Mouse (Mus musculus): ENCODE measurements around the gene 9530077C05Rik. TPM values are rescaled to one million over a fixed set of nuclear protein-coding genes. Genes with fewer than 3 reads are reported as not detected.

Gene 9530077C05Rik
- polyA plus RNA-seq, 2 experiments: 1.1 to 1.5 TPM

DNA sequence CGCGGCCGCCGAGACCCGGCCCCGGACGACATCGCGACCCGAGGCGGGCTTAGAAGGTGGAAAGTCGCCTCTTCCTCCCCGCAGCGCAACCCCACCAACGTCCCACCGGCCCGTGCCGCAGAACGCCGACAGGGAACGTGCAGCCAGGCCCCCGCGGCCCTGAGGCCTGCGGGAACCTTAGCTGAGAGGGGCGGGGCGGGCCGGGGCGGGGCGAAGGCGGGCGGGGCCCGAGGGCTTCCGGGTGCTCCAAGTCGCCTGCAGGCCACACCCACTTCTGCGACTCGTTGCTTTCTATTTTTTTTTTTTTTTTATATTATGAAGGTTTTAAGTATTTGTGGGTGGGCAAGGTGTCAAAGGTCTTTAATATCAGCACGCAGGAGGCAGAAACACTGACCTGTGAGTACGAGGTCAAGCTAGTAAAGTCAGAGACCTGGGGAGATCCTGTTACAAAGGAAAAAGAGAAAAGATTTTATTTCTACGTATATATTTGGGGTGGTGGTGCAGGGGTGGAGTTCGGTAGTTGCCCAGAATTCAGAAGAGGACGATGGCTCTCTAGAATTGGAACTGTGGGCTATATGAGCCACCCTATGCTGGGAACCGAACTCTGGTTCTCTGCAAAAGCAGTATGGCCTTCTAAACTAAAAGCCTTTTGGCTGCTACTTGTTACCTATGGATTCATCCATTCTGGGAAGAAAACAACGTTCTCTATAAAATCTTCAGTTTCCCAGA, 57.0 kb downstream of the 9530077C05Rik start:
- peak overlapping the region; percentile 72 to 80 for H3K4me3 ChIP-seq (ENCODE audit: insufficient read depth in 1 of 2, low read depth in 2 of 2, low read length in 2 of 2)
- 2% methylated on average over 43 of the region's 43 CpGs for WGBS (ENCODE audit: insufficient replicate concordance)
- no peaks in the 10 kb centered on the region for H3K9me3 ChIP-seq (ENCODE audit: control insufficient read depth, low read length)
- peak overlapping the region; percentile 21; the same call in 1 of the 2 replicates for H3K27ac ChIP-seq
- H3K9ac ChIP-seq (replicated peaks): peak overlapping the region; percentile 89
- DNase-seq (ENCODE audit: low read depth in 3 of 3, low spot score in 3 of 3) (peak; percentile 69 to 75 (median 75)), ATAC-seq (ENCODE audit: insufficient read depth) (peak; percentile 88)
- H3K4me1 ChIP-seq (replicated peaks; ENCODE audit: control insufficient read depth in 2 of 2, insufficient read depth in 2 of 2, low read length in 1 of 2): peaks cover 0 to 5% of the 10 kb centered on the region in 2 experiments; a peak in 1 of 4 replicates
- H3K27me3 ChIP-seq (ENCODE audit: control insufficient read depth, insufficient read depth, low read length): no peaks in the 10 kb centered on the region
- TF ChIP-seq EP300 (IDR thresholded peaks at IDR 0.05; ENCODE audit: low read depth) (no peak), CTCF (IDR thresholded peaks at IDR 0.05; ENCODE audit: low read depth) (no peak)
- peaks cover 5% of the 10 kb centered on the region; the same call in 1 of the 2 replicates for H3K36me3 ChIP-seq (replicated peaks; ENCODE audit: control insufficient read depth, insufficient read depth, low read depth)
- H3K4me2 ChIP-seq (ENCODE audit: low read depth): peak overlapping the region; percentile 98

DNA sequence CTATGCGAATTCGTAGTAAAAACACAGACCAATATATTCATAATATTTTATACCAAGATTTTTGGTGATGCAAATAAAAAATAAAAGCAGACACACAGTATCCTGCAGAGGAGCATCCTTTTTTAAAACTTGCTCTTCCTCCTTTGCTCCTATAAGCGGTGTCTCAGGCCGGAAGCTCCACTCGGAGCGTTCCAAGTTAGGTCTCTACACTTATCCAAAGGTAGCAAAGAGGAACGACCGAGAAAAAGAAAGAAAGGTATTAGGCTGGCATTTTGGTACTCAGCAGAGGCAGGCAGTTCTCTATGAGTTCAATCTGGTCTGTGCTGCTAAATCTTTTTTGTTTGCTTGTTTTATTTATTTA, 57.6 kb downstream of the 9530077C05Rik start:
- TF ChIP-seq EP300 (IDR thresholded peaks at IDR 0.05; ENCODE audit: low read depth) (no peak), CTCF (IDR thresholded peaks at IDR 0.05; ENCODE audit: low read depth) (no peak)
- ATAC-seq (ENCODE audit: insufficient read depth) (no peak), DNase-seq (ENCODE audit: low read depth in 3 of 3, low spot score in 3 of 3) (no peak)
- Histone ChIP-seq H3K4me3 (ENCODE audit: insufficient read depth in 1 of 2, low read depth in 2 of 2, low read length in 2 of 2) (no peak overlapping the region), H3K36me3 (replicated peaks; ENCODE audit: control insufficient read depth, insufficient read depth, low read depth) (peaks cover 5% of the 10 kb centered on the region; the same call in 1 of the 2 replicates), H3K4me1 (replicated peaks; ENCODE audit: control insufficient read depth in 2 of 2, insufficient read depth in 2 of 2, low read length in 1 of 2) (peaks cover 0 to 5% of the 10 kb centered on the region in 2 experiments; a peak in 1 of 4 replicates), H3K9me3 (ENCODE audit: control insufficient read depth, low read length) (no peaks in the 10 kb centered on the region), H3K9ac (replicated peaks) (no peak overlapping the region), H3K27ac (no peak overlapping the region), H3K4me2 (ENCODE audit: low read depth) (peak overlapping the region; percentile 98), H3K27me3 (ENCODE audit: control insufficient read depth, insufficient read depth, low read length) (no peaks in the 10 kb centered on the region)
- WGBS (ENCODE audit: insufficient replicate concordance): 51% methylated on average over 8 of the region's 8 CpGs

DNA sequence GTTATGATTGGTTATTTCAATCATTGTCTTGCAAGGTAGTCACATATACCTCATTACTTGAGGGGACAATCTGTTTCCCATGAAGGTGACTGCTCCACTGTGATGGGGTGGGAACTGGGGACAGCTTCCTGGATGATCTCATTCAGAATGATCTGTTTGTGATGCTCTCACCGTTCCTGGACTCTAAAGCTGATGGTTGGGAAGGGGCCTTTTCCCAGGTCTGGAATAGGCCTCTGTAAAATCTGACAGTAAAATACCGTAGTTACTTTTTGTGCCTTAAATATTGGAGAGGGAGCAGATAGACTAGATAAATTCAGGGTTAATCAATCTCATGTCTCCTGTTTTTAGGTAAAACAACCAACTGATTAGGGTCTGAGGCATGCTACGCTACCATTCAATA, 58.3 kb downstream of the 9530077C05Rik start, which contains the start of gene Rp9:
Rp9 (minus strand) TSS at position 101 of the 400 bp plus-strand sequence.
- peak within 1 kb of the TSS; percentile 47 to 72 for H3K4me3 ChIP-seq (ENCODE audit: insufficient read depth in 1 of 2, low read depth in 2 of 2, low read length in 2 of 2)
- peak within 1 kb of the TSS; percentile 98 for H3K4me2 ChIP-seq (ENCODE audit: low read depth)
- no peaks in the 10 kb centered on the region for H3K27me3 ChIP-seq (ENCODE audit: control insufficient read depth, insufficient read depth, low read length)
- H3K27ac ChIP-seq: peak within 1 kb of the TSS; percentile 21; the same call in 1 of the 2 replicates
- H3K9me3 ChIP-seq (ENCODE audit: control insufficient read depth, low read length): no peaks in the 10 kb centered on the region
- DNase-seq (ENCODE audit: low read depth in 3 of 3, low spot score in 3 of 3) (no peak), ATAC-seq (ENCODE audit: insufficient read depth) (no peak)
- H3K9ac ChIP-seq (replicated peaks): peak within 1 kb of the TSS; percentile 89
- peaks cover 0 to 5% of the 10 kb centered on the region in 2 experiments; a peak in 1 of 4 replicates for H3K4me1 ChIP-seq (replicated peaks; ENCODE audit: control insufficient read depth in 2 of 2, insufficient read depth in 2 of 2, low read length in 1 of 2)
- 75% methylated on average over 3 of the region's 3 CpGs for WGBS (ENCODE audit: insufficient replicate concordance)
- TF ChIP-seq CTCF (IDR thresholded peaks at IDR 0.05; ENCODE audit: low read depth) (no peak), EP300 (IDR thresholded peaks at IDR 0.05; ENCODE audit: low read depth) (no peak)
- H3K36me3 ChIP-seq (replicated peaks; ENCODE audit: control insufficient read depth, insufficient read depth, low read depth): peaks cover 5% of the 10 kb centered on the region; the same call in 1 of the 2 replicates

DNA sequence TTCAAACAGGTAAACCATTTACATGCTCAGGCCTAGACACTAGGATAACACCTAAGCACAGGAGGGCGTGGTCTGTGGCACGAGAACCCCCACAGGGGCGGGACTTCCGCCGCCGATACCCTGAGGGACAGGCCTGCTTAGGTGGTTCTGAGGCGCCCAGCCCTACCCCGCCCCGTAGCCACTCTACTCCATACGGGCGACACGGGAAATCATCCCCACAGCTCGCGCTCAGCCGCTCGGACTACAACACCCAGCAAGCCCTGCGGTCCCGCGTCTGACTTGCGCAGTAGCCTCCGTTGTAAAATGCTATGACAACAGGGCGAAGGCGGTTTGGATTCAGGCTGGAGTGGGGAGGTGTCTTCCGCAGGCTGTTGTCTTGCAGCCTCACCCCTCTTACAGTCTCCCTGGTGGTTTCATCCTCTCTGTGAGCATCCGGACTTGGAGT, 64.1 kb downstream of the 9530077C05Rik start, which contains the start of gene Bbs9:
Bbs9 (plus strand) TSS at position 292 of the 445 bp plus-strand sequence.
- Histone ChIP-seq H3K4me2 (ENCODE audit: low read depth) (peak within 1 kb of the TSS; percentile 95), H3K36me3 (replicated peaks; ENCODE audit: control insufficient read depth, insufficient read depth, low read depth) (no peaks in the 10 kb centered on the region), H3K4me3 (ENCODE audit: insufficient read depth in 1 of 2, low read depth in 2 of 2, low read length in 2 of 2) (peak within 1 kb of the TSS; percentile 62 to 80), H3K9me3 (ENCODE audit: control insufficient read depth, low read length) (no peaks in the 10 kb centered on the region), H3K27me3 (ENCODE audit: control insufficient read depth, insufficient read depth, low read length) (no peaks in the 10 kb centered on the region), H3K9ac (replicated peaks) (peak within 1 kb of the TSS; percentile 73), H3K27ac (peak within 1 kb of the TSS; percentile 31), H3K4me1 (replicated peaks; ENCODE audit: control insufficient read depth in 2 of 2, insufficient read depth in 2 of 2, low read length in 1 of 2) (peaks cover 2 to 7% of the 10 kb centered on the region in 2 experiments; a peak in 2 of 4 replicates)
- WGBS (ENCODE audit: insufficient replicate concordance): under 1% methylated on average over 25 of the region's 25 CpGs
- DNase-seq (ENCODE audit: low read depth in 3 of 3, low spot score in 3 of 3) (peak; percentile 85 to 89 (median 86)), ATAC-seq (ENCODE audit: insufficient read depth) (peak; percentile 100)
- TF ChIP-seq EP300 (IDR thresholded peaks at IDR 0.05; ENCODE audit: low read depth) (no peak), CTCF (IDR thresholded peaks at IDR 0.05; ENCODE audit: low read depth) (no peak)

DNA sequence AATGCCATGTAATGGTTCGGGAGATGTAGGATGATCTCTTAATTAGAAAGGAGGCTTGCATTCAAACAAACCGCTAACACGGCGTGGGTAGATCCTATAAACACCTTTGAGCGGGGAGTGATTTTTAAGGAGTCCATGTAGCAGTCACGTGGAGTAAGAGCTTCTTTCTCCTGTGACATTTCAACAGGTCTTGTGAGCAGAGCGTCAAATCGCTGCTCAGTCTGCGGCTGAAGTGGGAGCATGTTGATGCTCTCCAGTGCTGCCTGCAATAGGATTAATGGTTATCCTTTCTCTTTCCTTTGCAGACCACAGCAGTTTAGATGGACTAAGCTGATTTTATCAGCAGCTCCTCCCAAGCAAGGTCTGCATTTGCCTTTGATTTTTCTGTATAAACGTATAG, 65.0 kb downstream of the 9530077C05Rik start:
- peak overlapping the region; percentile 95 for H3K4me2 ChIP-seq (ENCODE audit: low read depth)
- ATAC-seq (ENCODE audit: insufficient read depth) (no peak), DNase-seq (ENCODE audit: low read depth in 3 of 3, low spot score in 3 of 3) (no peak)
- no peak overlapping the region for H3K27ac ChIP-seq
- H3K4me1 ChIP-seq (replicated peaks; ENCODE audit: control insufficient read depth in 2 of 2, insufficient read depth in 2 of 2, low read length in 1 of 2): peaks cover 2 to 7% of the 10 kb centered on the region in 2 experiments; a peak in 2 of 4 replicates
- no peak for TF ChIP-seq CTCF (IDR thresholded peaks at IDR 0.05; ENCODE audit: low read depth)
- H3K36me3 ChIP-seq (replicated peaks; ENCODE audit: control insufficient read depth, insufficient read depth, low read depth): no peaks in the 10 kb centered on the region
- H3K27me3 ChIP-seq (ENCODE audit: control insufficient read depth, insufficient read depth, low read length): no peaks in the 10 kb centered on the region
- 6% methylated on average over 10 of the region's 10 CpGs for WGBS (ENCODE audit: insufficient replicate concordance)
- H3K9ac ChIP-seq (replicated peaks): peak overlapping the region; percentile 73
- H3K9me3 ChIP-seq (ENCODE audit: control insufficient read depth, low read length): no peaks in the 10 kb centered on the region
- peak overlapping the region; percentile 62 to 80 for H3K4me3 ChIP-seq (ENCODE audit: insufficient read depth in 1 of 2, low read depth in 2 of 2, low read length in 2 of 2)

All from liver, embryonic 14.5 days (tissue).